Mouse (Mus musculus) embryonic facial prominence, embryonic 13.5 days (tissue): ENCODE measurements around the gene Emc10. TPM values are rescaled to one million over a fixed set of nuclear protein-coding genes. Genes with fewer than 3 reads are reported as not detected.

Source experiments
- ATAC-seq: fragments of 200-750 bp; cut with Nextera tagmentation; 2 replicates; pipeline ENCODE4 v1.8.0; 2017; ENCODE audit warnings: low read depth; ENCODE audit not compliant: insufficient number of reproducible peaks, insufficient read depth, low FRiP score, low TSS enrichment
- H3K27ac ChIP-seq: fragments of 300-500 bp; sonication (generic); 2 replicates; pipeline ENCODE4 v1.5.1; 2015; ENCODE audit warnings: moderate library complexity, mild to moderate bottlenecking, inconsistent platforms
- H3K27me3 ChIP-seq: fragments of 300-500 bp; sonication (generic); 2 replicates; pipeline ENCODE4 v1.6.1; 2015; ENCODE audit warnings: mild to moderate bottlenecking, inconsistent platforms
- H3K36me3 ChIP-seq: fragments of 300-500 bp; sonication (generic); 2 replicates; pipeline ENCODE4 v1.6.1; 2015; ENCODE audit warnings: mild to moderate bottlenecking, inconsistent platforms
- H3K4me1 ChIP-seq: fragments of 300-500 bp; sonication (generic); 2 replicates; pipeline ENCODE4 v1.6.1; 2015; ENCODE audit warnings: inconsistent platforms
- H3K4me2 ChIP-seq: fragments of 300-500 bp; sonication (generic); 2 replicates; pipeline ENCODE4 v1.6.1; 2015; ENCODE audit warnings: moderate library complexity, mild to moderate bottlenecking, inconsistent platforms
- H3K4me3 ChIP-seq: fragments of 300-500 bp; sonication (generic); 2 replicates; pipeline ENCODE4 v1.5.1; 2015; ENCODE audit warnings: mild to moderate bottlenecking, inconsistent platforms
- H3K9ac ChIP-seq: fragments of 300-500 bp; sonication (generic); 2 replicates; pipeline ENCODE4 v1.6.1; 2015; ENCODE audit warnings: mild to moderate bottlenecking, inconsistent platforms
- H3K9me3 ChIP-seq: fragments of 300-500 bp; sonication (generic); 2 replicates; pipeline ENCODE4 v1.6.1; 2016; ENCODE audit warnings: inconsistent platforms
- WGBS: fragments of 180-500 bp; shearing (Covaris S2); methylation state at CpG from one replicate; pipeline ENCODE4 v1.1.7; 2015; ENCODE audit warnings: mixed read lengths; 5-methylcytosine and 5-hydroxymethylcytosine counted together
- polyA plus RNA-seq: library from polyadenylated mRNA; unstranded; fragments of >200 nt; fragmentation: Nextera tagmentation; extraction: Ambion mirVana; gene quantifications from 2 replicates; pipeline ENCODE4 v1.2.1, GENCODE M21; 2015

Gene Emc10
- polyA plus RNA-seq, 1 experiment from 2014 or later, result 129 TPM

GRCm38 (mm10) chr7:44492166-44492826 lies 4.0 kb downstream of the Emc10 start:
- Histone ChIP-seq H3K4me1 (peaks cover 16% of the 10 kb centered on the region), H3K4me3 (no peak overlapping the region), H3K27me3 (no peaks in the 10 kb centered on the region), H3K9me3 (no peaks in the 10 kb centered on the region), H3K4me2 (no peak overlapping the region), H3K36me3 (peaks cover 63% of the 10 kb centered on the region), H3K9ac (no peak overlapping the region), H3K27ac (no peak overlapping the region)
- no peak for ATAC-seq
- WGBS, result 94% methylated on average over 21 of the region's 21 CpGs

- H3K4me2 ChIP-seq, result no peak overlapping the region
- H3K27ac ChIP-seq, result no peak overlapping the region
- no peak overlapping the region for H3K4me3 ChIP-seq
- WGBS, result 90% methylated on average over 5 of the region's 5 CpGs
- H3K9ac ChIP-seq, result no peak overlapping the region
- H3K4me1 ChIP-seq, result peaks cover 12% of the 10 kb centered on the region
- H3K9me3 ChIP-seq, result no peaks in the 10 kb centered on the region
- peaks cover 63% of the 10 kb centered on the region for H3K36me3 ChIP-seq
- no peak for ATAC-seq
- no peaks in the 10 kb centered on the region for H3K27me3 ChIP-seq
Observed at GRCm38 (mm10) chr7:44491391-44491790, 4.9 kb downstream of the Emc10 start.

DNA sequence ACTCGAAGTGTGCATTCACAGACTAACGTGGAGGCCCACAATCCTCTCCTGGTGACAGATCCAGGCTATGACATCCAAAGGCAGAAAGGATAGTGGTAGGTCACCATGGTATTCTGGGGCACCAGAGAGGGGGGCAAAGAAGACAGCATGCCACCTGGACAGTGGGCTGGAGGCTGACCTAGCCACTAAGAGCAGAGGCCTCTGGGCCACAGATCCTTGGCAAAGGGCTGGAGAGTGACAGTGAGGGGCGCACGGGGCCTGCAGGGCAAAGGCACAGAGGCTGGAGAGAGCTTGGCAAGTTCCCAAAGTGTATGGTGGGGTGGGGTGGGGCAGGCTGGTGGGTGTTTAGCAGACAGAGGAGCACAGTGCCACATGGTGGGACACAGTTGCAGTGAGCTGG lies 6.0 kb downstream of the Emc10 start:
- 0 out of 2 replicates have a peak overlapping the region, but pooled peaks have one; percentile 12 for H3K9ac ChIP-seq

DNA sequence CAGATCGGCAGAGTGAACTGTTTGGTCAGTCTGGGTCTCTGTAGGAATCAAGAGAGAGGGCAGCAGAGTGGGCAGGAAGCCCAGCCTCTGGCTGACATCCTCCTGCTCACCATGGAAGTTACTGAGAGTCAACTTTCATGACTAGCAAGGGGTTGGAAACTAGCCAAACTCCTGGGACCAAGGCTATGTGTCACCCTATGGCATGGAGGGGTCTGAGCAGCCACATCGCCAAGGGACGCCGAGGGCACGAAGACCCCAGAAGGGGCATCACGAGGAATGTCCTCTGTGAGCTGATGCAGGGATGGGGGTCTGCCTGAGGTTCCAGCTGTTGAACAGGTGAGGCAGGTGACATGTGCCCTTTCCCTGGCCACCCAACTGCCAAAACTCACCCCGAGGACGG lies 7.8 kb downstream of the Emc10 start:
- Histone ChIP-seq H3K9ac (no peak overlapping the region), H3K9me3 (no peaks in the 10 kb centered on the region), H3K4me3 (no peak overlapping the region), H3K4me1 (no peaks in the 10 kb centered on the region), H3K36me3 (peaks cover 50% of the 10 kb centered on the region), H3K27ac (no peak overlapping the region), H3K4me2 (no peak overlapping the region), H3K27me3 (no peaks in the 10 kb centered on the region)
- no peak for ATAC-seq
- 92% methylated on average over 8 of the region's 8 CpGs for WGBS

More for the DNA sequence above, 6.0 kb downstream of the Emc10 start:
- ATAC-seq, result no peak
- Histone ChIP-seq H3K27ac (no peak overlapping the region), H3K4me2 (no peak overlapping the region), H3K4me3 (no peak overlapping the region), H3K9me3 (no peaks in the 10 kb centered on the region), H3K27me3 (no peaks in the 10 kb centered on the region), H3K36me3 (peaks cover 63% of the 10 kb centered on the region), H3K4me1 (peaks cover 7% of the 10 kb centered on the region)
- WGBS, result 88% methylated on average over 4 of the region's 4 CpGs

- H3K4me2 ChIP-seq, result no peak overlapping the region
- H3K27ac ChIP-seq, result no peak overlapping the region
- H3K27me3 ChIP-seq, result 0 out of 2 replicates have a peak, but pooled peaks cover 2% of the 10 kb centered on the region
- H3K4me1 ChIP-seq, result no peaks in the 10 kb centered on the region
- H3K4me3 ChIP-seq, result no peak overlapping the region
- no peaks in the 10 kb centered on the region for H3K9me3 ChIP-seq
- ATAC-seq, result no peak
- no peak overlapping the region for H3K9ac ChIP-seq
- WGBS, result 89% methylated on average over 7 of the region's 7 CpGs
- H3K36me3 ChIP-seq, result peaks cover 44% of the 10 kb centered on the region
Observed at GRCm38 (mm10) chr7:44487936-44488335, 8.4 kb downstream of the Emc10 start.

DNA sequence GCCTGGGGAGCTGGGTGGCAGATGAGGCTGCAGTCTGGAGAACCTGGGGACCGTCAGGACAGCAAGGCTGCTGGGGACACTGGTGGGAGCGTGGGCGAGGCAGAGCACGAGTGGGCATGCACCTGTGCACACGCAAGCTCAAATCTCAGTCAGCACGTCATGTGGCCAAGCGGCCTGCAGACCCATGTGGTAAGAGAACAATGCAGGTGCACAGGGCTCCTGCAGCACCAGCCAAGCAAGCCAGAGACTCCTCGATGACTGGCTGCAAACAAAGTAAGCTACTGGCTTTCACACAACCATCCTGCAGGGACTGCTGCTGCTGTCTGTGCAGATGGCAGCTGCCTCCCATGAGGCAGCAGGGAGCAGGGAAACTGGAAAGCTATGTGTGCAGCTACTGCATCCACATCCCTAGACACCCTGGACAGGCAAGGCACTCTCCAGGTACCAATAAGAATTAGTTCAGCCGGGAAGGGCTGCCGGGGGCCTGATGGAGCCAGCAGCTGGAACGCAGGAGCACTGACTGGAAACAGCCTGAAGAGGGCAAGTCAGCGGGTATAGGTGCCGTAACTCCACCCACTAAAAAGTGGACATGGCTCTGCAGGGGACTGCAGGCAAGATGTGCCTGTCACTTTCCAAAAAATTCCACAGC lies 9.3 kb downstream of the Emc10 start:
- H3K9me3 ChIP-seq, result no peaks in the 10 kb centered on the region
- H3K27ac ChIP-seq, result no peak overlapping the region
- peaks cover 11% of the 10 kb centered on the region for H3K27me3 ChIP-seq
- H3K36me3 ChIP-seq, result peaks cover 35% of the 10 kb centered on the region
- ATAC-seq, result no peak
- H3K9ac ChIP-seq, result 0 out of 2 replicates have a peak overlapping the region, but pooled peaks have one; percentile 8
- 61% methylated on average over 13 of the region's 13 CpGs for WGBS
- H3K4me1 ChIP-seq, result no peaks in the 10 kb centered on the region
- H3K4me3 ChIP-seq, result no peak overlapping the region
- H3K4me2 ChIP-seq, result no peak overlapping the region

- peaks cover 22% of the 10 kb centered on the region for H3K27me3 ChIP-seq
- peaks cover 22% of the 10 kb centered on the region for H3K36me3 ChIP-seq
- H3K9me3 ChIP-seq, result no peaks in the 10 kb centered on the region
- 76% methylated on average over 7 of the region's 7 CpGs for WGBS
- H3K4me1 ChIP-seq, result no peaks in the 10 kb centered on the region
- no peak overlapping the region for H3K4me2 ChIP-seq
- no peak overlapping the region for H3K9ac ChIP-seq
- no peak overlapping the region for H3K27ac ChIP-seq
- no peak overlapping the region for H3K4me3 ChIP-seq
- no peak for ATAC-seq
Observed at GRCm38 (mm10) chr7:44485572-44486195, 10.6 kb downstream of the Emc10 start.

- Histone ChIP-seq H3K27ac (no peak overlapping the region), H3K4me2 (no peak overlapping the region), H3K9ac (no peak overlapping the region), H3K27me3 (peaks cover 29% of the 10 kb centered on the region), H3K36me3 (peaks cover 15% of the 10 kb centered on the region), H3K4me1 (no peaks in the 10 kb centered on the region), H3K4me3 (no peak overlapping the region), H3K9me3 (no peaks in the 10 kb centered on the region)
- WGBS, result 42% methylated on average over 5 of the region's 5 CpGs
- ATAC-seq, result 0 out of 2 replicates have a peak, but pooled peaks have one; percentile 44
Observed at GRCm38 (mm10) chr7:44484841-44485571, 11.3 kb downstream of the Emc10 start.

DNA sequence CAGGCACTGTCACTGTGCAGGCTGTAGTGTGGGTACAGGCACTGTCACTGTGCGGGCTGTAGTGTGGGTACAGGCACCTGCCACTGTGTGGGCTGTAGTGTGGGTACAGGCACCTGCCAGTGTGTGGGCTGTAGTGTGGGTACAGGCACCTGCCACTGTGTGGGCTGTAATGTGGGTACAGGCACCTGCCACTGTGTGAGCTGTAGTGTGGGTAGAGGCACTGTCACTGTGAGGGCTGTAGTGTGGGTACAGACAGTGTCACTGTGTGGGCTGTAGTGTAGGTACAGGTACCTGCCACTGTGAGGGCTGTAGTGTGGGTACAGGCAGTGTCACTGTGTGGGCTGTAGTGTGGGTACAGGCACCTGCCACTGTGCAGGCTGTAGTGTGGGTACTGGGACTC lies 12.2 kb downstream of the Emc10 start:
- Histone ChIP-seq H3K4me2 (no peak overlapping the region), H3K4me1 (no peaks in the 10 kb centered on the region), H3K9me3 (no peaks in the 10 kb centered on the region), H3K9ac (no peak overlapping the region), H3K27ac (no peak overlapping the region), H3K27me3 (peaks cover 38% of the 10 kb centered on the region), H3K4me3 (no peak overlapping the region), H3K36me3 (peaks cover 7% of the 10 kb centered on the region)
- ATAC-seq, result no peak
- WGBS, result 91% methylated on average over 1 of the region's 1 CpGs

GRCm38 (mm10) chr7:44482836-44483435 lies 13.4 kb downstream of the Emc10 start:
- no peak overlapping the region for H3K4me2 ChIP-seq
- H3K9ac ChIP-seq, result no peak overlapping the region; the same call in 1 of the 2 replicates
- no peak overlapping the region for H3K4me3 ChIP-seq
- 72% methylated on average over 3 of the region's 3 CpGs for WGBS
- H3K27me3 ChIP-seq, result peaks cover 48% of the 10 kb centered on the region
- no peaks in the 10 kb centered on the region for H3K9me3 ChIP-seq
- H3K36me3 ChIP-seq, result no peaks in the 10 kb centered on the region
- H3K4me1 ChIP-seq, result no peaks in the 10 kb centered on the region
- no peak for ATAC-seq
- H3K27ac ChIP-seq, result no peak overlapping the region

DNA sequence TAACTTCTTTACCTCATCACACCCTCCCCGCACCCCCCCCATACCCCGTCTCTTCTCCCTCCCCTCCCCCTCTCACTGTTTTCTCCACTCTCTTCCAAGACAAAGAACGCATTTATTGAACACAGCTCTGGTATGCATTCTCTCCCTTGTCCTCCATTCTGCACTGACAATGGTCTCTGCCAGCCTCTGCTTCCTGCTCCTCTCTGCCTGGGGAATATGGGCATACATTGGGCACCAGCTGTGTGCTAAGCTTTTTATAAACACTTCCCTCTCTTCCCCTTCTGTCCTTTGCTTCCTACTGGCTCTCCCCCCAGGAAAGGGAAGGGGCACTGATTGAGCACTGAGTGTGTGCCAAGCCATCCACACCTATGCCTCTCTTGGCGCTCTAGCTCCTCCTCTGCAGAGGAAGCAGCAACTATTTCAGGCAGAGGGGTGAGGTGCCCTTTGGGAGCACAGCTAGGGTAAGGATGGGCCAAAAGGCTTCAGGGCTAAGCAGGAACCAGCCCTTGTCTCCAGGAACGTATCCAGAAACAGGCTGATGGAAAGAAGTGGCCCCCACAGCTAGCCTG lies 21.2 kb downstream of the Emc10 start:
- Histone ChIP-seq H3K9ac (no peak overlapping the region), H3K4me2 (0 out of 2 replicates have a peak overlapping the region, but pooled peaks have one; percentile 1), H3K4me3 (no peak overlapping the region)

More for the DNA sequence above, 21.2 kb downstream of the Emc10 start:
- H3K9me3 ChIP-seq, result no peaks in the 10 kb centered on the region
- H3K27me3 ChIP-seq, result peaks cover 70% of the 10 kb centered on the region
- no peak for ATAC-seq
- peaks cover 20% of the 10 kb centered on the region for H3K4me1 ChIP-seq
- no peak overlapping the region for H3K27ac ChIP-seq
- WGBS, result 31% methylated on average over 5 of the region's 5 CpGs
- no peaks in the 10 kb centered on the region for H3K36me3 ChIP-seq
